8 mouse cellular contexts compared by ENCODE assay signal in genomic region chr5:137376198-137376597, GRCm38 (mm10). TPM values are rescaled to one million over a fixed set of nuclear protein-coding genes. Genes with fewer than 3 reads are reported as not detected.
DNase-seq lines count a peak whose midpoint lies in the region; ATAC-seq and TF ChIP-seq lines count a peak whose summit lies in the region.

No protein-coding gene starts in this region.

- ATAC-seq in forebrain, embryonic 14.5 days, result no peak
- no peak for ATAC-seq in megakaryocyte-erythroid progenitor cell, adult 5-6 weeks (replicated peaks; ENCODE audit: low FRiP score, low TSS enrichment, poor library complexity, severe bottlenecking)

- WGBS in forebrain, embryonic 14.5 days, result 48% methylated on average over 7 of the region's 7 CpGs
- WGBS in forebrain, embryonic 10.5 days, result 39% methylated on average over 7 of the region's 7 CpGs

- no peak for TF ChIP-seq EP300 in ES-Bruce4 (IDR thresholded peaks at IDR 0.05; ENCODE audit: insufficient read depth, low read depth, low read length)

- H3K9me3 ChIP-seq in forebrain, embryonic 14.5 days (replicated peaks; ENCODE audit: control insufficient read depth, low read length), result no peaks in the 10 kb centered on the region
- no peaks in the 10 kb centered on the region for H3K9me3 ChIP-seq in forebrain, embryonic 10.5 days
- H3K9me3 ChIP-seq in ES-Bruce4 (replicated peaks; ENCODE audit: control insufficient read depth, insufficient read depth, low read length, poor library complexity, severe bottlenecking), result no peaks in the 10 kb centered on the region

- intact Hi-C loops in heart, postnatal 10 days (cut with DNase I), result loop anchor here (2.0 to 10.0 kb wide), 3 partner anchors 41 to 244 kb away; partner anchors contain the start of gene Trip6

- no peak overlapping the region for H3K9ac ChIP-seq in forebrain, embryonic 14.5 days (ENCODE audit: low read length)
- H3K9ac ChIP-seq in ES-Bruce4 (ENCODE audit: low read depth, poor library complexity, severe bottlenecking), result no peak overlapping the region

- peak; percentile 30 for TF ChIP-seq CTCF in ES-Bruce4 (IDR thresholded peaks at IDR 0.05; ENCODE audit: low read depth, low read length)

- H3K4me1 ChIP-seq in forebrain, embryonic 14.5 days (ENCODE audit: control insufficient read depth, insufficient read depth, low read length), result no peaks in the 10 kb centered on the region
- H3K4me1 ChIP-seq in forebrain, embryonic 10.5 days, result peaks cover 37% of the 10 kb centered on the region
- peaks cover 11% of the 10 kb centered on the region for H3K4me1 ChIP-seq in ES-Bruce4 (ENCODE audit: control insufficient read depth, insufficient read depth, low read length)

- H3K36me3 ChIP-seq in forebrain, embryonic 14.5 days (ENCODE audit: control insufficient read depth, insufficient read depth, low read length), result peaks cover 33% of the 10 kb centered on the region
- peaks cover 51% of the 10 kb centered on the region for H3K36me3 ChIP-seq in forebrain, embryonic 10.5 days (replicated peaks)
- peaks cover 13% of the 10 kb centered on the region for H3K36me3 ChIP-seq in ES-Bruce4 (ENCODE audit: control insufficient read depth, insufficient read depth, low read length, poor library complexity, severe bottlenecking)

- peak; percentile 51 for DNase-seq in forebrain, embryonic 14.5 days (ENCODE audit: low spot score)
- DNase-seq in forebrain, embryonic 10.5 days (ENCODE audit: extremely low spot score, low spot score), result no peak
- DNase-seq in heart, postnatal 10 days, result peak; percentile 18 to 56
- DNase-seq in lung, adult 18-20 months, result peak; percentile 61 to 79
- no peak for DNase-seq in right cerebral cortex, postnatal 36 days (ENCODE audit: low spot score in 2 of 2)
- no peak for DNase-seq in cerebellum, postnatal 36 days

- no peak overlapping the region for H3K4me3 ChIP-seq in forebrain, embryonic 14.5 days (ENCODE audit: low read depth, low read length)
- no peak overlapping the region for H3K4me3 ChIP-seq in forebrain, embryonic 10.5 days
- H3K4me3 ChIP-seq in ES-Bruce4 (ENCODE audit: low read depth, low read length), result no peak overlapping the region

- no peak overlapping the region for H3K4me2 ChIP-seq in forebrain, embryonic 14.5 days (ENCODE audit: low read length)

- no peak overlapping the region for H3K27ac ChIP-seq in forebrain, embryonic 14.5 days (ENCODE audit: low read depth, low read length)
- H3K27ac ChIP-seq in forebrain, embryonic 10.5 days, result no peak overlapping the region
- H3K27ac ChIP-seq in ES-Bruce4 (ENCODE audit: insufficient read depth, low read length), result 0 out of 2 replicates have a peak overlapping the region, but pooled peaks have one; percentile 14

- TF ChIP-seq POLR2A in ES-Bruce4 (IDR thresholded peaks at IDR 0.05; ENCODE audit: insufficient read depth, low read length), result no peak

- no peaks in the 10 kb centered on the region for H3K27me3 ChIP-seq in forebrain, embryonic 14.5 days (replicated peaks; ENCODE audit: control insufficient read depth, insufficient read depth, low read length)
- no peaks in the 10 kb centered on the region for H3K27me3 ChIP-seq in forebrain, embryonic 10.5 days (ENCODE audit: poor library complexity, severe bottlenecking)
- no peaks in the 10 kb centered on the region for H3K27me3 ChIP-seq in ES-Bruce4 (ENCODE audit: control insufficient read depth, insufficient read depth, low read length, poor library complexity, severe bottlenecking)

RNA-seq across cellular contexts. Expression of gene Ephb4, which starts 26.3 kb away (rescaled TPM):
- 6.2 and 8.0 TPM in 2 replicates for polyA plus RNA-seq in forebrain, embryonic 14.5 days (2014; fragmentation: Nextera tagmentation; extraction: Ambion mirVana)
- polyA plus RNA-seq in forebrain, embryonic 10.5 days (2016; fragmentation: Nextera tagmentation; extraction: Ambion mirVana), result 31.9 and 33.5 TPM in 2 replicates
- 17.1 and 20.7 TPM in 2 replicates for polyA plus RNA-seq in ES-Bruce4 (2011; ENCODE audit: insufficient read depth, insufficient read length, low read depth, missing spikeins)
- 100 to 1,000 TPM; 103 to 111 TPM for total RNA-seq in heart, postnatal 10 days (2021)
- 1.4 TPM in 1 of 2 replicates, not detected in the other for total RNA-seq in megakaryocyte-erythroid progenitor cell, adult 5-6 weeks (2014; fragmentation: Nextera tagmentation)
- 0.08 TPM in 1 of 2 replicates, not detected in the other for total RNA-seq in megakaryocyte-erythroid progenitor cell, adult 5-6 weeks (2017)

RNA-seq across cellular contexts. Expression of gene Slc12a9, which starts 42.8 kb away (rescaled TPM):
- polyA plus RNA-seq in forebrain, embryonic 14.5 days (2014; fragmentation: Nextera tagmentation; extraction: Ambion mirVana), result 6.2 and 9.9 TPM in 2 replicates
- polyA plus RNA-seq in forebrain, embryonic 10.5 days (2016; fragmentation: Nextera tagmentation; extraction: Ambion mirVana), result 10.6 and 11.8 TPM in 2 replicates
- polyA plus RNA-seq in ES-Bruce4 (2011; ENCODE audit: insufficient read depth, insufficient read length, low read depth, missing spikeins), result 7.9 and 8.8 TPM in 2 replicates
- 1 to 10 TPM; 4.4 to 5.4 TPM for total RNA-seq in heart, postnatal 10 days (2021)
- total RNA-seq in megakaryocyte-erythroid progenitor cell, adult 5-6 weeks (2014; fragmentation: Nextera tagmentation), result 2.2 and 3.0 TPM in 2 replicates
- total RNA-seq in megakaryocyte-erythroid progenitor cell, adult 5-6 weeks (2017), result 1.1 and 3.3 TPM in 2 replicates

Comparison
In these comparisons a context has a peak if more than half of its experiments do, and no peak if none do; other contexts are left out.
1. DNase-seq: peak in forebrain, embryonic 14.5 days (single experiment), heart, postnatal 10 days (2 of 2) and lung, adult 18-20 months (2 of 2); none in forebrain, embryonic 10.5 days (single experiment), right cerebral cortex, postnatal 36 days (0 of 2) and cerebellum, postnatal 36 days (0 of 2).